Mouse (Mus musculus): ENCODE measurements around the gene Pik3ap1. TPM values are rescaled to one million over a fixed set of nuclear protein-coding genes. Genes with fewer than 3 reads are reported as not detected.

Gene Pik3ap1
- total RNA-seq, 2 experiments from 2014 or later: 2.2 to 2.5 TPM

DNA sequence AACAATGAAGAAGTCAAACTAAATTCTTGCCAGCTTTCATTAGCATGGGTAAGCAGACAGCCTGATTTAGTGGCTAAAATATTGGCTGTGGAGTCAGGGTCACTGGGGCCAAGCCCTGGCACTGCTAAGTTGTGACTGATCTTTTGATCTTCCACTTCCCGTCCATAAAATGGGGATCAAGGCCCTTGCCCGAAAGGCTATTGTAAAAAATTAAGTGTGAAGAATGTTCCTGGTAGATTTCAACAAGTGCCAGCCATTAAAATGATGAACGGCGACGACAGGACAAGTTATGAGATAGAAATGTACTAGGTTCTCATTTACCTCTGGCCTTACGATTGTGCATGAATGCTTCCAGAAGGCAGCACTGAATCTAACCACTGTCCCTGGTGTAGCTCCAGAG, 83.0 kb downstream of the Pik3ap1 start:
- intact Hi-C loops (cut with DNase I): no loop called here

DNA sequence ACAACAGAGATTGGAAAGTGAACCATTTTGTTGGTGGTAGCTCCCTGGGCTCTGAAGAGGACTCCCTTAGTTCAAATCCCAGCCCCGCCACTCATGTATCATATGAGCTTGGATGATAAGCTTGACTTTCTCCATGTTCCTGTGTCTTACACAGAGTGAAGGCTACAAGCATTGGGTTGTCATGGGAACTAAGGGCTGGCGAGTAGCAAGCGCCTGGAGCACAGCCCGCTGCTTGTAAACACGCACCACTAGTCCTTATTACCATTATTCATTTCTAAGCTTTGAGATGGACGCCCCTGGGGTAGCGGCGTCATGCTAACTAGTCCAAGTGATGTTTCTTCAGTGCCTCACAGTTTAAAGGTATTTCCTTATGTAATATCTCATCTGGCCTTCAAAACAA, 85.5 kb downstream of the Pik3ap1 start:
- intact Hi-C loops (cut with DNase I): no loop called here
- no peak for DNase-seq (ENCODE audit: low spot score in 2 of 2)

More for the DNA sequence above, 83.0 kb downstream of the Pik3ap1 start:
- DNase-seq (ENCODE audit: low spot score in 2 of 2): no peak

DNA sequence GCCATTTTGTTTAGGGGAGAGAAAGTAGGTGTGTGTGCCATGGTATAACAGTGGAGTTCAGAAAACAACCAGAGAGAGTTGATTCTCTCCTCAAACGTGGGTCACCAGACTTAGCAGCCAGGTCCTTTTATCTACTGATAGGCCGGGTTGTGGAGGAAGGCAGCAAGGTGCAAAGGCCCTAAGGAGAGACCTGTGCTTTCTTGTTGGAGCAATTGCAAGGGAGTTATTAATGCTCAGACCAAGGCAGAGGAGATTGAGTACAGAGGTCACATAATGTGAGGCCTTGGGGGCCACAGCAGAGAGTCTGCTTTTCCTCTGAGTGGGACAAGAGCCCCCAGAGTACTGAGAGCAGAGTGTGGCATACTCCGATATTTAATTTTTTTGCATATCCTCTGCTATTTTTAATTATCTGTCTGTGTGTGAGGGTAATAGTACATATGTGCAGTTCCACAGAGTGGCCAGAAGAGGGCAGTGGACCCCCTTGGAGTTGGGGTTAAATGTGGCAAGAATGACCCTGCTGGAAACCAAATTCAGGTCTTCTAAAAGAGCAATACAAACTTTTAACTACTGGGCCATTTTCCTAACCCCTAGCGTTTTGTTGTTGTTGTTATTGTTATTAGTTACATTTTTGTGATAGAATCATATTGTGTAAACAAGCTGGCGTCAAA, 93.8 kb downstream of the Pik3ap1 start:
- no peak for DNase-seq (ENCODE audit: low spot score in 2 of 2)

DNA sequence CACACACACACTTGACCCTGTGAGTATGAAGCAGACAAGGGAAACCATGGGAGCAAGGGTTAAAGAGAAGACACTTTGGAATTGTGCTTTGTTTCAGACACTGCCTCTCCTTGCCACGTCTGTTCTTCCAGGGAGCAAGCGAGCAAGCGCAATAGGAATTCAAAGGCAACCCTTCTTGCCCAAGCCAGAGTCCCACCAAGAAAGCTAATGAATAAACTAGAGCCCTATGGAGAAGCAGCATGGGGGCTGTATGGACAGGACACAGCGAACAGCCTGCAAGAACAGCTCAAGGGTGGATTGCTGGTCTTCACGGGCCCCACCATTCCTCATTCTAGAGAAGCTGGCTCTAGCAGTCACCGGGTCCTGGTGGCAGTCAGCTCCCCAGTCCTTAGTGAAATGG, 96.3 kb downstream of the Pik3ap1 start:
- intact Hi-C loops (cut with DNase I): no loop called here
- DNase-seq (ENCODE audit: low spot score in 2 of 2): no peak

More for the DNA sequence above, 93.8 kb downstream of the Pik3ap1 start:
- intact Hi-C loops (cut with DNase I): no loop called here

DNA sequence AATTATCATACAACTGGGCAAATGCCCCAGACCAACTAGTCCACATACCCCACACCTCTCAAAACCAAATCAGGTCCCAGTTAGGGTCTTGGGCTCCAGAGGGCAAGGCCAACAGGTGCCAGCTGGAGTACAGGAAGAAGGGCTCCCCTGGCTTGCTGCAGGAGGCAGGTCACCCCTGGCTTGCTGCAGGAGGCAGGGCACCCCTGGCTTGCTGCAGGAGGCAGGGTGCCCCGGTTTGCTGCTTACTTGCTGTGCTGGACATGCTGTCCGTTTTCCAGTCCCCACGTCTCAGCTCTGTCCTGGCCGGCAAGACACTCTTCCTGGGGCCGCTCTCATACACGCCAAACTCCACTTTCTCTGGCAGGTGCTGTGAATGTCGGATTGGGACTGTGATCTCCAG, 97.7 kb downstream of the Pik3ap1 start:
- intact Hi-C loops (cut with DNase I): no loop called here
- no peak for DNase-seq (ENCODE audit: low spot score in 2 of 2)

DNA sequence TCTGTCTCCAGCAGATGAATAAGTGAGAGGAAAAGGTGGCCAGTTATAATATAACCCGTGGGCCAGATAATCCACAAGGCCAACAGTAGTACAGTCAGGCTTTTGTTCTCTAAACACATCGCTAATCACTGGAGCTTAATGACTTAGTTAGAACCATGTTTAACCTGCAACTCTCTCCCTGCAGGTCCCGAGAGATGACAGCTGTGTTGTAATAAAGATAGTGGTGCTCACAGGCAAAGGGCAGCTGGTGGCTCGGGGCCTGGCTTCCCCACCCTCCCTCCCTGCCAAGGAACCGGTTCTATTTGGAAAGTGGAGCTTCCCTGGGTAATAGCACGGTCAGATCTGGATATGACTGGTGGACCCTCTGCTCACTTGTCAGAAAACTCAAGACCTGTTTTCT, 100.4 kb downstream of the Pik3ap1 start:
- intact Hi-C loops (cut with DNase I): no loop called here
- no peak for DNase-seq (ENCODE audit: low spot score in 2 of 2)

DNA sequence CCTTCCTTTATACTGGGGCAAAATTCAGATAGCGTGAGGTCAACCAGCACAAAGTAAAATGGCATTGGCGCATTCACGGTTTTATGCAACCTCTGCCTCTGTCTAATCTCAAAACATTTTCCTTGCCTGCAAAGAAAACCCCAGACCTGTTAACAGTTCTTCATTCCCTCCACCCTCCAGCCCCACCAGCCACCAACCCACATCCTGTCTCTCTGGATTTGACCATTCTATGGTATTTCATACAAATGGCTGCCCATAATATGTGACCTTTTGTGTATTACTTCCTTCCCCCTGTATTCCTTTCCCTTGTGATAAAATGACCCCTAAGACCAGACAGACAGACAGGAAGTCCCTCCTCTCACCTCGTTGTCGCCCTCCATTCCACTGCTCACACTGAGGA, 102.2 kb downstream of the Pik3ap1 start:
- no peak for DNase-seq (ENCODE audit: low spot score in 2 of 2)
- intact Hi-C loops (cut with DNase I): no loop called here

DNA sequence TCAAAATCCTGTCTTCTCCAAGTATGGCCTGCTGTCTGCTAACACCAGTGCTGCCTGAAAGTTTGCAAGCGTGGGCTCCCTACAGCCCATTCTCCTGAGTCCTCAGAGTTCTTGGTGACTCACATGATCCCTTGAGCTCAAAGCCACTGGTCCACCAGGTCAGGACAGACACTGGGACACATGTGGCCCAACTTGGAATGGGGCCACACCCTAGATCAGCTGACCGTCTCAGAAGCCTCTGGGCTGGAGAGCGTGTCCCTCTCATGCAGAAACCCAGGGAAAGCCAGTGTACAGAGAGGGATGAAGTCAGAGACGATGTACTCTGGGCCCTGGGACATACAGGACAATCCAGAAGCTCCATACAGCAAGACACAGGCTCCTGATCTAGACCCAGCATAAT, 102.7 kb downstream of the Pik3ap1 start:
- DNase-seq (ENCODE audit: low spot score in 2 of 2): no peak
- intact Hi-C loops (cut with DNase I): no loop called here

DNA sequence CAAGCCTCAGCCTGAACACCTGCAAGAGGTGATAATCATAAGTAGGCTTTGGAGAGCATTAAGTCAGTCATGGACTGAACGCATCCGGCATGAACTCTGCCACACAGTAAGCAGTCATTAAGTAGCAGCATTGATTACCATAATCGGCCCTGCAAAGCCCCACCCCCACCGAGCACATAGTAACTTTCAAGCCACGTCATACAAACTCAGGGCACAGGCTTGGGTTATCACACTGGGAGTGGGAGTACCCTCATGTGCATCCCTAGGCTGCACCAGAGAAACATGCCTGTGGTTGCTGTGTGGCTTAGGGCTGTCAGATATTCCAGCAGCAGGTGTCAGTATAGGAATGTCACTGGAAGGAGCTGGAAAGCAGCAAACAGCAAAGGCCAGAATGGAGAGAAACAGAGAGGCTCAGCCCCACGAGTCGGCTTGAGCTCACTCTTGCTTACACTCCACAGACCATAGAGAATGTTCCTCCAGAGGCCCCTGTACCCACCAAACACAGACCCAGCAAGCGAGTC, 105.1 kb downstream of the Pik3ap1 start:
- DNase-seq (ENCODE audit: low spot score in 2 of 2): no peak
- intact Hi-C loops (cut with DNase I): no loop called here

DNA sequence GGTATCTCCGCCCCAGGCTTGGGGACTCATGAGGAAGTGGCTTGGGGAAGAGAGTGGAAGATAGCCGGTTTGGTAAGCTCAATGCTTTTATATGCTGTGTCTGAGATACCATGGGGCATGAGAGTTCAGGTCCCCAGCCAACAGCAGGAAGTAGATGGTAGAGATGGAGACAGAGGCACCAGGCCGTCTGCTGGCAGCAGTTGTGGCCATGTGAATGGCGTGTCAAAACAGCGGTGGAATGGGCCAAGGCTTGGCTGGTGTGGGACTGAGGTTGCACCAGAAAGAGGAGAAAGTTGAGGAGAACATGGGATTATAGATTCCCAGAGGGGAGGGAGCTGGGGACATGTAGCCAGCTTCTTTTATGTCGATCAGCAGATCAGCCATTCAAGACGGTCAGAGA, 106.3 kb downstream of the Pik3ap1 start:
- DNase-seq (ENCODE audit: low spot score in 2 of 2): no peak
- intact Hi-C loops (cut with DNase I): no loop called here

DNA sequence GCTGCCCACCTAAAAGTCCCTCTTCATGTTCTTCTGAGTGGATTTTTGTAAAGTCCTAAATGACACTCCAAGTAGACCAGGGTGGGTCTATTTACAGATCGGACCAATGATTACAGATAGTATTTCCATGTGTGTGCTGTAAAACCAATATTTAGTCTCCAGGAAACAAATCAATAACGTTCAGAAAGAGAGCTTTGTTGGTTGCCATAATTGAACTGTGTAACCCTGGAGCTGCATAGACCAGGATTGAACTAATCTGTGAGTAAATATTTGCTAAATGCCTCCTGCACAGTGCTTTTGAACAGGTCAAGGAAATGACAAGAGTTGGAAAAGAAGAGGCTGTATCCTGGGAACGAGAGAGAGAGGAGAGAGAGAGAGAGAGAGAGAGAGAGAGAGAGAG, 109.3 kb downstream of the Pik3ap1 start:
- intact Hi-C loops (cut with DNase I): no loop called here

DNA sequence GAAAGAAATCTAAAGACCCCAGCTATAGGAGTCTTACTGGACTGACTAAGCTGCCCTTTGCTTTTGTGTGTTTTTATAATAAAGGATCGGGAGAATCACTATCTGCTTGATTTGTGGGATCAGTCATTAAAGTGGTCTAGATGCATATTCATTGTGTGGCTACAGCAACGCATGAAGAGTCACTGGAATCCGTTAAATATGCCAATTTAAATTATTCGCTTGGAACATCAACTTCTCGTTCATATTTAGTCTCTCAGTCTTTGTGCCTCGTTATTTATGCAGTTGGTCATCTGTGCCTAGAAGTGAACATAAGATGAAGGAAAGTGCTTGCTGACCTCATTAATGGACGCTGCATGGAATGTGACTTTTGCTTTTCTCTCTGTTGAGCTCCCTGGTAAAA, 114.0 kb downstream of the Pik3ap1 start:
- DNase-seq (ENCODE audit: low spot score in 2 of 2): no peak

More for the DNA sequence above, 109.3 kb downstream of the Pik3ap1 start:
- DNase-seq (ENCODE audit: low spot score in 2 of 2): no peak

DNA sequence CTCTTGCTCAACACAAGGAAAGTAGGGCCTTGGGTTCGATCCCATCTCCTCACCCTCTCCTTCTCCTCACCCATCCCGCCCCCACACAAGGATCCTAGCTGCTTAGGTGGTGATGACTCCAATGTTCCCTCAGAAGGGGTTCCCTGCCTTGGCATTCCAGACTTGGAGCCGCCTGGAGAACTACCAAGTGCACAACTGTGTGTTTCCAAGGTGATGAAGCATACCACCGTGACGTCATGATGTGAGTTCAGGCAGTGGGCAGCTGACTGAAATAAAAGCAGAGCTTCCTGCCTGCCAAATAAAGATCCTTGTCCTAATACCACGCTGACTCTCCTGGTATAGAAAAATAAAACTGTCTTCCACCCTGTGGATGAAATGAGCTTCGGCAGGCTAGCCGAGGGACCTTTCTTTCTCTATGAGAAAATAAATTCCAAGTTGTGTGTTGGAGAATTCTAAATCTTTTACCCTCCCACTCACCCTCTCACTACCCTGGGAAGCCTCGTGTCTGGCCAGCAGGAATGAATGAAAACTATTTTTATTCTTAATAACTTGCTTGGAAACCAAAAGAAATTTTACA, 114.7 kb downstream of the Pik3ap1 start:
- peak; percentile 66 to 87 for DNase-seq (ENCODE audit: low spot score in 2 of 2)
- intact Hi-C loops (cut with DNase I): no loop called here

More for the DNA sequence above, 114.0 kb downstream of the Pik3ap1 start:
- intact Hi-C loops (cut with DNase I): no loop called here

DNA sequence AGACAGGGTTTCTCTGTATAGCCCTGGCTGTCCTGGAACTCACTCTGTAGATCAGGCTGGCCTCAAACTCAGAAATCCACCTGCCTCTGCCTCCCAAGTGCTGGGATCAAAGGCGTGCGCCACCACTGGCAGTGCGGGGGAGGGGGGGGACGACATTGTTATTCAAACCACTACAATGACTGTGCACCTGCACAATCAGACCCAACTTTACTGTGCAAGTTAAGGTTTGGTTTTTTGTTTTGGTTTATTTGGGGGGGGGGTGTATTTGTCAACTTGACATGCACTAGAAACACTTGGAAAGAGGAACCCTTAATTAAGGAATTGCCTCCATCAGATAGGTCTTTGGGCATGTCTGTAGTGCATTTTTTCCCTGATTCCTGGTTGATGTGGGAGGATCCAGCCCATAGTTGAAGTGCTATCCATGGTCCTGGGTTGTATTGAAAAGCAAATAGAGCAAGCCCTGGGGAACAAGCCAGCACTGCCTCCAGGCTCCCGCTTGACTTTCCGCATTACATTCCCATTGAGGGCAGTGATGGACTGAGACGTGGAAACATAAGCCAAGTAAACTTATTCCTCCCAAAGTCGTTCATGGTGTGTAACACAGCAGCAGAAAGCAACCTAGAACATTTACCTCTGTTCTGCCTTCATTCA, 118.5 kb downstream of the Pik3ap1 start:
- intact Hi-C loops (cut with DNase I): no loop called here
- no peak for DNase-seq (ENCODE audit: low spot score in 2 of 2)

DNA sequence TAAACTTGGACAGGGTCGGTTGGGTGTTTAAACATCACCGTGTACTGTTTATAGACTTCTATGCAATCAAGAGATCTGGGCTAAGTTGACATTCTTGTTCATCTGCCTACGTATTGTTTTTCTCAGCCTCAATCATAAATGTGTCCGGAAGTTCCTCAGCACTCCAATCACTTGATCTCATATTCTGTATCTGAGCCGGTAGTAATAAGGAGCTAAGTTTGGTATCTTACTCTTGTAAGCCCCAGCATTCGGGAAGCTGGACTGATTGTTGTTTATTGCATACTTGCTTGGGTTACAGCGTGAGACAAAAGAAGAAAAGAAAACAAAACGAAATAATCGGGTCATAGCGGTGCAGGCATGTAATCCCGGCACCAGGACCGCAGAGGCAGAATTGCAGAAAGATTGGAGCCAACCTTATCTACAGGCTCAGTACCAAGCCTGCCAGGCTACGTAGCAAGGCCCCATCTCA, 120.5 kb downstream of the Pik3ap1 start:
- intact Hi-C loops (cut with DNase I): no loop called here

DNA sequence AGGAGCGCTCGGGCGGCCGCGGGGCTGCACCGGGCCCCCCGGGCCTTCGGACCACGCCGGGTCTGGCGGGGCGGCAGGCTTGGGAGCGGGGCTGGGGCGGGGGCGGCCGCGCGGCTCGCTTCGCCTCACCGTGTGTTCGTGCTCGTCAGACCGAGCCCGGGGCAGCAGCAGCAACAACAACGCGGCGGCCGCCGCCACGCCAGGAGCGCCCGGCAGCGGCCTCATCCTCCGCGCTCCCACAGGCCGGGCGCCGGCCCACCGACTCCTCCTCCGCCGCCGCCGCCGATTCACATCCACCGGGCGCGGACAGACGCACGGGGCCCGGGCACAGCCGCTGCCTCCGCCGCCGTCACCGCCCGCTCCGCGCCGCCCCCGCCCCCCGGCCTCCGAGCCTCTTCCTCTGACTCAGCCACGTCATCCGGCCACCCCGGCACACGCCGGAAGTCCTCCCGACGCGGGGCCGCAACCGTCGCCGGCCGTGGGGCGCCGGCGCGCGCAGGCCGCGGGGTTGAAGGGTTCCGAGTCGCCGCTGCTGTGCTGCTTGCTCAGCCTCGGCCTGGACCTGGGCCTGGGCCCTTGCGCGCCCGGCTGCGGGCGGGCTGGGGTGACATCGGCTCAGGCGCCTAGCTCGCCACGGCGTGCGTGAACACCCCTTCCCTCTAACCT, 121.1 kb downstream of the Pik3ap1 start, which contains the start of gene Tm9sf3:
Gene Tm9sf3 (minus strand): TSS at position 368 of the 666 bp plus-strand sequence.
- intact Hi-C loops (cut with DNase I): no loop called here
- DNase-seq (ENCODE audit: low spot score in 2 of 2): peak; percentile 81 to 89

More for the DNA sequence above, 120.5 kb downstream of the Pik3ap1 start:
- DNase-seq (ENCODE audit: low spot score in 2 of 2): peak in 1 of 2 experiments; percentile 22

DNA sequence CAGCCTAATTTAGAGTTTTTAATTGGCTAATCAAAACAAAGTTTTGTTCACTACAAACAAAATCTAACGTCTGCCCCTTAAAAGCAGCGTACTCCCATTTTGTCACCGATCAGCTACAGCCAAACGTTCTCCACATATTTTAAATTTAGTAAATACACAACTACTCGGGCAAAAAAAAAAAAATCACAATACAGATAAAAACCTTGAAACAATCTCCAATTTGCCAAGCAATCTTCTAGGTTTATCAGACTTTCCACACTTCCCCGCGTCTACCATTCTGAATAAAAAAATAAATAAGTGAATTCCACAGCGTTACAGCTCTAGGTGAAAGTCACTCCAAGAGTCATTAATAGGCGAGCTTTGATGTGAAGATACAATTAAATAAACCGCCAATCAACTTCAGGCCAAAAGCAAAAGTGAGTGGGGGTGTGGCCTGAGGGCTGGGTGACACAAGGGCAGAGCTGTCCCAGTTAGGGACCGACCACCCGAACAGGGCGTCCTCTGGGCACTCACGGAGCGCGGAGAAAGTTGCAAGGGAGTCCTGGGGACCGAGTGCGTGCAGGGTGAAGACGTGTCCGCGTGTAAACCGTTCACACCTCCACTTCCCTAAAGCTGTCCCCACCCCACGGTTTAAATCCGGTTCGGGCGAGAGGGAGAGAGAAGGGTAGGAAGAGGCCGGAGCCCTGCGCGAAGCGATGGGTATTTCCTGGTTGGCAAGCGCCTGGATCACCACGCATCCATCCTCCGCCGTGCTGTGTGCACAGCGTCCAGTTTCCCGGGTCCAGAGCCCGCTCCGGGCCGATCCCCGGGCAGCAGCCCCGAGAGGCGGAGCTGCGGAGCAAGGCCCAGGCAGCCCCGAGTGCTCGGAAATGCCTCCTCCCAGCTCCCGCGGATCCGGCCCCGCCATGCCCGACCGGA, 121.9 kb downstream of the Pik3ap1 start:
- DNase-seq (ENCODE audit: low spot score in 2 of 2): peak; percentile 28 to 57
- intact Hi-C loops (cut with DNase I): no loop called here

DNA sequence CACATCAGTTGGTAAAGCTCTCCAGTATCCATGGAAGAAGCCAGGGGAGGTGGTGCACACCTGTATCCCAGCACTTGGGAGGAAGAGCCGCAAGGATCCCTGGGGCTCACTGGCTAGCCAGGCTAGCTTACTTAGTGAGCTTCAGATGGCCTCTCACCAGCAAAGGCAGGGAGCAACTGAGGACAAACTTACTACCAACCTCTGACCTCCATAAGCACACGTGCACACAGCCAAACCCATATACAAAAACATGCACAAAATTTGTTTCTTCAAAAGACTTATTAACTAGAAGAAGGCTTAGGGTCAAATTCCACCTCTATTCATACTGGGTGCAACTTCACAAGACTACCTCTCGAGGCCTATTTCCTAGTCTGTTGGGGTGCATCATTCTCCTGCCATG, 124.2 kb downstream of the Pik3ap1 start:
- intact Hi-C loops (cut with DNase I): no loop called here
- DNase-seq (ENCODE audit: low spot score in 2 of 2): no peak

DNA sequence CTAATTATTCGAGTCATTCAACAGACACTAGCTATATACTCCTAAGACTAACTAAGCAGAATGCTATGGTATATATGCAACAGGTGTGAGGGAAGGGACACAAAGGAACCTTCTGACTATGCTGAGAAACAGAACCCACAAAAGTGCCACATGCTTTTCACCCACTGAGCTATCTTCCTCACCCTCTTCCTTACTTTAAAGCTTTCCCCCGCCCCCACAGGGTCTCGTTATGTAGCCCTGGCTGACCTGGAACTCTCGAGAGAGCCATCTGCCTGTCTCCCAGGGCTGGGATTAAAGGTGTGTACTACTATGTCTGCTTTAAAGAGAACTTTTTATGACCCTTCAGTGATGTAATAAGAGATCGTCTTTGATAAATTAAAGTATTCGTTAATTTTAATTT, 125.6 kb downstream of the Pik3ap1 start:
- intact Hi-C loops (cut with DNase I): no loop called here
- DNase-seq (ENCODE audit: low spot score in 2 of 2): no peak

Measured in left cerebral cortex, postnatal 14 days (tissue).